Mouse (Mus musculus): ENCODE data around the gene T. TPM values are rescaled to one million over a fixed set of nuclear protein-coding genes. Genes with fewer than 3 reads are reported as not detected.

The T gene
- polyA plus RNA-seq, 1 experiment = 0.09 TPM

- no peak overlapping the region for H3K27ac ChIP-seq (ENCODE audit: control insufficient read depth, insufficient read depth, low read depth, low read length)
- no peak overlapping the region; the same call in 1 of the 2 replicates for H3K4me3 ChIP-seq (ENCODE audit: control insufficient read depth, low read depth, low read length)
- H3K4me1 ChIP-seq (ENCODE audit: control insufficient read depth, insufficient read depth, low read length) = peaks cover 2% of the 10 kb centered on the region; the same call in 1 of the 2 replicates
- peaks cover 2% of the 10 kb centered on the region for H3K27me3 ChIP-seq (ENCODE audit: control insufficient read depth, insufficient read depth, low read length)
- no peaks in the 10 kb centered on the region for H3K36me3 ChIP-seq (ENCODE audit: control insufficient read depth, insufficient read depth, low read length)
- TF ChIP-seq POLR2A (IDR thresholded peaks at IDR 0.05; ENCODE audit: control insufficient read depth, low read depth, low read length) = no peak
- TF ChIP-seq CTCF (IDR thresholded peaks at IDR 0.05; ENCODE audit: control insufficient read depth, insufficient read depth, insufficient replicate concordance, low read depth, low read length) = no peak
Measured at GRCm38 (mm10) chr17:8433121-8433977, 874 bp upstream of the T start.

DNA sequence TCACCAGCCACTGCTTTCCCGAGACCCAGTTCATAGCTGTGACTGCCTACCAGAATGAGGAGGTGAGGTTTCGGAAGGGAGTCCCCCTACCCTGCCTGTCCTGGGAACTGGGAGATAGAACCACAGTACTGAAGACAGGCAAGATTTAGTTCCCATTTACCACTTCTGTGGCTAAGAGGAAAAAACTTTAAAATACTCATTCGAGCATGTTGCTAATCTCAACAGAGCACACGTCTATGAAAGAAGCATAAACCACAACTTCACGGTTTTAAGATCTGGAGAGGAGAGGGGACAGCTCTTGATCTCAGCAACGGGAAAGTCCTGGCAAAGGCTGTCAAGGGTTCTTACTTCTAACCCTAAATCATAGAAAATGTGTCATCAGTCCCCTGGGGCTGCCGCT lies 2.0 kb downstream of the T start:
- Histone ChIP-seq H3K4me3 (ENCODE audit: control insufficient read depth, low read depth, low read length) (no peak overlapping the region), H3K27ac (ENCODE audit: control insufficient read depth, insufficient read depth, low read depth, low read length) (no peak overlapping the region), H3K4me1 (ENCODE audit: control insufficient read depth, insufficient read depth, low read length) (no peaks in the 10 kb centered on the region; the same call in 1 of the 2 replicates), H3K36me3 (ENCODE audit: control insufficient read depth, insufficient read depth, low read length) (no peaks in the 10 kb centered on the region), H3K27me3 (ENCODE audit: control insufficient read depth, insufficient read depth, low read length) (no peaks in the 10 kb centered on the region; the same call in none of the 2 replicates)
- TF ChIP-seq POLR2A (IDR thresholded peaks at IDR 0.05; ENCODE audit: control insufficient read depth, low read depth, low read length) = no peak
- no peak for TF ChIP-seq CTCF (IDR thresholded peaks at IDR 0.05; ENCODE audit: control insufficient read depth, insufficient read depth, insufficient replicate concordance, low read depth, low read length)

GRCm38 (mm10) chr17:8444062-8444461 lies 9.8 kb downstream of the T start:
- Histone ChIP-seq H3K4me1 (ENCODE audit: control insufficient read depth, insufficient read depth, low read length) (no peaks in the 10 kb centered on the region), H3K27me3 (ENCODE audit: control insufficient read depth, insufficient read depth, low read length) (no peaks in the 10 kb centered on the region), H3K36me3 (ENCODE audit: control insufficient read depth, insufficient read depth, low read length) (no peaks in the 10 kb centered on the region), H3K27ac (ENCODE audit: control insufficient read depth, insufficient read depth, low read depth, low read length) (no peak overlapping the region), H3K4me3 (ENCODE audit: control insufficient read depth, low read depth, low read length) (no peak overlapping the region)
- no peak for TF ChIP-seq CTCF (IDR thresholded peaks at IDR 0.05; ENCODE audit: control insufficient read depth, insufficient read depth, insufficient replicate concordance, low read depth, low read length)
- TF ChIP-seq POLR2A (IDR thresholded peaks at IDR 0.05; ENCODE audit: control insufficient read depth, low read depth, low read length) = no peak

DNA sequence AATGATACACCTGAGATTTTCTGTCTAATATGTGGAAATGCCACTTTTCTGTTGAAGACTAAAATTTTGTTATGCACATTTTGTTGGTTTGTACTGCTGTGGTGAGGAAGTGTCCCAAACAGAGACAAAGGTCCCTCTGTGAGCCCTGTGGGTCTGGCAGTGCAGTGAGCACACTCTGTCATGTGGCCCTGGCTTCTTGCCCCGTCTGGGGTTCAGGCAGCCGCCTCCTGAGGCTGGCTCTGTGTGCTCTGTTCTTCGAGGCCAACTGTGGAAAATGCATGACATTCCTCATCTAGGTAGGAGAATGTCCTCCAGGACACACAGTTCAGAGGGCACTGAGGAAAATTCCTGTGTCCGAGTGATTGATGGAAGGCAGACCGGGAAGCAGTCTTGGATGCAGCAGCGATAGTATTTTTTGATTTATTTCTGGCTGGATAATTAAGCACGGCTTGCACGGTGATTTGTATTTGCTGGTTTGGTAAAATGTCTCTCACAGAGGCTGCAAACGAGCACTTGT lies 13.5 kb downstream of the T start:
- TF ChIP-seq CTCF (IDR thresholded peaks at IDR 0.05; ENCODE audit: control insufficient read depth, insufficient read depth, insufficient replicate concordance, low read depth, low read length) (no peak), POLR2A (IDR thresholded peaks at IDR 0.05; ENCODE audit: control insufficient read depth, low read depth, low read length) (no peak)

GRCm38 (mm10) chr17:8448324-8448723 lies 14.1 kb downstream of the T start:
- Histone ChIP-seq H3K27me3 (ENCODE audit: control insufficient read depth, insufficient read depth, low read length) (no peaks in the 10 kb centered on the region), H3K36me3 (ENCODE audit: control insufficient read depth, insufficient read depth, low read length) (no peaks in the 10 kb centered on the region), H3K4me1 (ENCODE audit: control insufficient read depth, insufficient read depth, low read length) (no peaks in the 10 kb centered on the region), H3K27ac (ENCODE audit: control insufficient read depth, insufficient read depth, low read depth, low read length) (no peak overlapping the region), H3K4me3 (ENCODE audit: control insufficient read depth, low read depth, low read length) (no peak overlapping the region)
- TF ChIP-seq POLR2A (IDR thresholded peaks at IDR 0.05; ENCODE audit: control insufficient read depth, low read depth, low read length) = no peak
- TF ChIP-seq CTCF (IDR thresholded peaks at IDR 0.05; ENCODE audit: control insufficient read depth, insufficient read depth, insufficient replicate concordance, low read depth, low read length) = no peak

More for the DNA sequence above, 13.5 kb downstream of the T start:
- Histone ChIP-seq H3K4me3 (ENCODE audit: control insufficient read depth, low read depth, low read length) (no peak overlapping the region), H3K27ac (ENCODE audit: control insufficient read depth, insufficient read depth, low read depth, low read length) (no peak overlapping the region), H3K4me1 (ENCODE audit: control insufficient read depth, insufficient read depth, low read length) (no peaks in the 10 kb centered on the region), H3K36me3 (ENCODE audit: control insufficient read depth, insufficient read depth, low read length) (no peaks in the 10 kb centered on the region), H3K27me3 (ENCODE audit: control insufficient read depth, insufficient read depth, low read length) (no peaks in the 10 kb centered on the region)

- Histone ChIP-seq H3K36me3 (ENCODE audit: control insufficient read depth, insufficient read depth, low read length) (no peaks in the 10 kb centered on the region), H3K27me3 (ENCODE audit: control insufficient read depth, insufficient read depth, low read length) (no peaks in the 10 kb centered on the region), H3K4me1 (ENCODE audit: control insufficient read depth, insufficient read depth, low read length) (no peaks in the 10 kb centered on the region), H3K4me3 (ENCODE audit: control insufficient read depth, low read depth, low read length) (no peak overlapping the region), H3K27ac (ENCODE audit: control insufficient read depth, insufficient read depth, low read depth, low read length) (no peak overlapping the region)
- TF ChIP-seq CTCF (IDR thresholded peaks at IDR 0.05; ENCODE audit: control insufficient read depth, insufficient read depth, insufficient replicate concordance, low read depth, low read length) (no peak), POLR2A (IDR thresholded peaks at IDR 0.05; ENCODE audit: control insufficient read depth, low read depth, low read length) (no peak)
Measured at GRCm38 (mm10) chr17:8455196-8455595, 21.0 kb downstream of the T start.

DNA sequence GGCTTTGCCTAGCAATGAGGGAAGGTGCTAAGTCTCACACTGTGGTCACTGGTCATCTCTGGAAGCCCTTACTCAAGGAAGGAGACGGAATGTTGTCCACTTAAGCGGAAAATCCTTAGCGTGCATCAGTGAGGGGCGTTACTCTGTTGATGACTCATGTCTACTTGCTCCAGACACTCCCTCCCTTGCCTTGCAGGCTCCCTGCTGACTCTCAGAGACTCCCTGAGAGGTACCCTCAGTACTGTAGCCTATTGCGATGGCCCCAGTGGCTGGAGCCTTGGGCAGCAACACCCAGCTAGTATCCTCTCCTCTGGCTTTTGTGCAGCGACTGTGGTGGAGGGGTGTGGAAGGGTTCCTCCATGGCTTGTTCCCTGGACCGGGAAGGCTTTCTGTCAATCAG lies 21.4 kb downstream of the T start:
- no peak for TF ChIP-seq POLR2A (IDR thresholded peaks at IDR 0.05; ENCODE audit: control insufficient read depth, low read depth, low read length)
- no peak for TF ChIP-seq CTCF (IDR thresholded peaks at IDR 0.05; ENCODE audit: control insufficient read depth, insufficient read depth, insufficient replicate concordance, low read depth, low read length)
- no peak overlapping the region for H3K4me3 ChIP-seq (ENCODE audit: control insufficient read depth, low read depth, low read length)
- no peak overlapping the region for H3K27ac ChIP-seq (ENCODE audit: control insufficient read depth, insufficient read depth, low read depth, low read length)
- H3K27me3 ChIP-seq (ENCODE audit: control insufficient read depth, insufficient read depth, low read length) = no peaks in the 10 kb centered on the region
- no peaks in the 10 kb centered on the region for H3K36me3 ChIP-seq (ENCODE audit: control insufficient read depth, insufficient read depth, low read length)
- H3K4me1 ChIP-seq (ENCODE audit: control insufficient read depth, insufficient read depth, low read length) = no peaks in the 10 kb centered on the region
